1 mouse cellular context compared by ENCODE assay signal in the genomic region with DNA sequence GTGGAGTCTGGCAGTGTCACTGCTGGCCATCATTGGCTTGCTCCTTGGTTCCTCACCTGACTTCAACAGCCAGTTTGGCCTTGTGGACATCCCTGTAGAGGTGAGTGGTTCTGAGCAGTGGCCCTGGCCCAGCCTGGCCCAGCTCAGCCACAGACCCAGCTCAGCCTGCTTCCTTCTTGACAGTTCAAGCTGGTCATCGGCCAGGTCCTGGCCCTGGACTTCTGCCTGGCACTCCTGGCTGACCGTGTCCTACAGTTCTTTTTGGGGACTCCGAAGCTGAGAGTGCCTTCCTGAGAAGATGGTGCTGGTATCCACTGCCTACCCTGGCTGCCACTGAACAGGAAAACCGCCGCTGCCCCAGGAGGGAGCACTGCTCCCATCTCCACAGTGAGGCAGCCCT.
TF ChIP-seq lines count a peak whose summit lies in the region.

No protein-coding gene starts in this region.

TF ChIP-seq in CH12.LX, 34 proteins besides CTCF, POLR2A, EP300 and RAD21:
- no peak for TF ChIP-seq BHLHE40 (IDR thresholded peaks at IDR 0.05; ENCODE audit: low read depth, low read length)
- no peak for TF ChIP-seq MAX (IDR thresholded peaks at IDR 0.05; ENCODE audit: low read length)
- no peak for TF ChIP-seq JUN (IDR thresholded peaks at IDR 0.05; ENCODE audit: insufficient read depth, low read depth, low read length)
- TF ChIP-seq ZNF384 (IDR thresholded peaks at IDR 0.05; ENCODE audit: low read depth, low read length), result no peak
- TF ChIP-seq MXI1 (IDR thresholded peaks at IDR 0.05; ENCODE audit: low read depth, low read length), result no peak
- TF ChIP-seq MEF2A (IDR thresholded peaks at IDR 0.05; ENCODE audit: borderline replicate concordance, low read depth, low read length), result no peak
- no peak for TF ChIP-seq CHD2 (IDR thresholded peaks at IDR 0.05; ENCODE audit: low read length)
- TF ChIP-seq HCFC1 (IDR thresholded peaks at IDR 0.05; ENCODE audit: low read depth, low read length), result no peak
- TF ChIP-seq SIN3A (IDR thresholded peaks at IDR 0.05; ENCODE audit: low read length), result no peak
- TF ChIP-seq MYC (IDR thresholded peaks at IDR 0.05; ENCODE audit: low read depth, low read length), result no peak
- no peak for TF ChIP-seq TCF12 (IDR thresholded peaks at IDR 0.05; ENCODE audit: low read depth, low read length)
- TF ChIP-seq MAZ (IDR thresholded peaks at IDR 0.05; ENCODE audit: low read depth, low read length), result no peak
- no peak for TF ChIP-seq USF1 (IDR thresholded peaks at IDR 0.05; ENCODE audit: low read depth, low read length)
- no peak for TF ChIP-seq GABPA (IDR thresholded peaks at IDR 0.05; ENCODE audit: insufficient replicate concordance, low read depth, low read length)
- TF ChIP-seq UBTF (IDR thresholded peaks at IDR 0.05; ENCODE audit: low read depth, low read length), result no peak
- TF ChIP-seq KAT2A (IDR thresholded peaks at IDR 0.05; ENCODE audit: insufficient replicate concordance, low read length), result no peak
- no peak for TF ChIP-seq IRF4 (IDR thresholded peaks at IDR 0.05; ENCODE audit: low read depth, low read length)
